Mouse (Mus musculus) lung, embryonic 16.5 days (tissue): ENCODE measurements around the gene Kxd1. TPM values are rescaled to one million over a fixed set of nuclear protein-coding genes. Genes with fewer than 3 reads are reported as not detected.
"Not testable (repeated sequence)": the region's sequence is repeated elsewhere in the genome, so short reads cannot be mapped to it uniquely, and the experiment has no call there.

Experiments
- ATAC-seq: fragments of 200-750 bp; cut with Nextera tagmentation; 2 replicates; pipeline ENCODE4 v1.8.0; 2017; ENCODE audit warnings: low read depth, mild to moderate bottlenecking, moderate library complexity
- H3K27ac ChIP-seq: fragments of 300-500 bp; sonication (generic); 2 replicates; pipeline ENCODE4 v1.5.1; 2014; ENCODE audit warnings: mild to moderate bottlenecking, control low read depth, low read length
- H3K27me3 ChIP-seq: fragments of 300-500 bp; sonication (generic); 2 replicates; pipeline ENCODE4 v1.6.1; 2014; ENCODE audit warnings: low read depth, low read length, mixed read lengths; ENCODE audit not compliant: control insufficient read depth, insufficient read depth
- H3K36me3 ChIP-seq: fragments of 300-500 bp; sonication (generic); 2 replicates; pipeline ENCODE4 v1.6.1; 2014; ENCODE audit warnings: low read length; ENCODE audit not compliant: control insufficient read depth, insufficient read depth
- H3K4me1 ChIP-seq: fragments of 300-500 bp; sonication (generic); replicated peaks from 2 replicates; pipeline ENCODE4 v1.6.1; 2014; ENCODE audit warnings: low read length, mixed read lengths; ENCODE audit not compliant: control insufficient read depth, insufficient read depth
- H3K4me2 ChIP-seq: fragments of 300-500 bp; sonication (generic); 2 replicates; pipeline ENCODE4 v1.6.1; 2014; ENCODE audit warnings: low read depth, low read length, control low read depth
- H3K4me3 ChIP-seq: fragments of 300-500 bp; sonication (generic); 2 replicates; pipeline ENCODE4 v1.5.1; 2014; ENCODE audit warnings: mild to moderate bottlenecking, low read length, control low read depth
- H3K9ac ChIP-seq: fragments of 300-500 bp; sonication (generic); 2 replicates; pipeline ENCODE4 v1.6.1; 2014; ENCODE audit warnings: low read length, control low read depth
- H3K9me3 ChIP-seq: fragments of 300-500 bp; sonication (generic); 2 replicates; pipeline ENCODE4 v1.6.1; 2016; ENCODE audit warnings: low read length; ENCODE audit not compliant: control insufficient read depth
- WGBS: fragments of 180-500 bp; shearing (Covaris S2); extraction: QIAGEN DNeasy Blood & Tissue Kit; methylation state at CpG from one replicate; pipeline ENCODE4 v1.1.7; 2014; 5-methylcytosine and 5-hydroxymethylcytosine counted together
- polyA plus RNA-seq: library from polyadenylated mRNA; unstranded; fragments of >200 nt; fragmentation: Nextera tagmentation; extraction: Ambion mirVana; gene quantifications from 2 replicates; pipeline ENCODE4 v1.2.1, GENCODE M21; 2015

The Kxd1 gene
- polyA plus RNA-seq, 1 experiment from 2014 or later: 55.3 TPM

DNA sequence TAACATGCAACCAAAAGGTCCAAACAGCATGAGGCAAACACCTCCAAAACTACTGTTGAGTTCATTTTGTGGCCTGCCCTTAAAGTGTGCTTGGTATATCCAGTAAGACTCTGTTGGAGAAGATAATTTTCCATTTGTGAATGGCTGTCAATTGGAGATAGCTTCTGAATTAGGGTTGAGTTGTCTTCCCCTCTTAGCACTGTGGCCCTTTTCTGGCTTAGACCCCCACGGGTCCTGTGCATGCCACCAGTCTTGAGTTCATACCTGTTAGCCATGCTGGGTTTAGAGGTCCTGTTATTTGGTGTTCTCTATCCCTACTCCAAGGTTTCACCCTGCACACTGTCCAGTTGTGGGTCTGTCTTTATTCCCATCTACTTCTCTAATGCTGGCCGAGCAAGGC, 16.0 kb downstream of the Kxd1 start:
- no peak for ATAC-seq
- peaks cover 20% of the 10 kb centered on the region for H3K36me3 ChIP-seq
- no peak overlapping the region for H3K9ac ChIP-seq
- no peaks in the 10 kb centered on the region for H3K27me3 ChIP-seq
- H3K4me2 ChIP-seq: no peak overlapping the region
- no peak overlapping the region for H3K4me3 ChIP-seq
- peaks cover 24% of the 10 kb centered on the region for H3K4me1 ChIP-seq
- no peaks in the 10 kb centered on the region for H3K9me3 ChIP-seq
- H3K27ac ChIP-seq: no peak overlapping the region
- 91% methylated on average over 2 of the region's 2 CpGs for WGBS

DNA sequence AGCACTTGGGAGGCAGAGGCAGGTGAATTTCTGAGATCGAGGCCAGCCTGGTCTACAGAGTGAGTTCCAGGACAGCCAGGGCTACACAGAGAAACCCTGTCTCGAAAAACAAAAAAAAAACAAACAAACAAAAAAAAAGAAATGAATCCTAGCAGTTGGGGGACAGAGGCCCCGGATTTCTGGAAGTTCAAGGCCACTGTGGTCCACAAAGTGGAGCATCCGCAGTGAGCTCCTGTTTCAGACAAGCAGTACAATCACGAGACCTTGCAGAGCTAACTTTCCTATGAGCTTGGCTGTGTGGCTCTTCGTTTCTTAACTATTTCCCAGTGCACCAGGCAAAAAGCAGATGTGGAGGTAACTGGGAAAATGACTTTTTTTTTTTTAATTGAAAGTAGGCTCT, 16.6 kb downstream of the Kxd1 start:
- not testable (repeated sequence) for H3K9me3 ChIP-seq, H3K27me3 ChIP-seq, ATAC-seq
- Histone ChIP-seq H3K4me1 (peaks cover 24% of the 10 kb centered on the region), H3K4me3 (peak overlapping the region; percentile 96), H3K4me2 (peak overlapping the region; percentile 97), H3K36me3 (peaks cover 15% of the 10 kb centered on the region), H3K27ac (peak overlapping the region; percentile 20; the same call in 1 of the 2 replicates), H3K9ac (peak overlapping the region; percentile 97)
- WGBS: 73% methylated on average over 6 of the region's 6 CpGs

DNA sequence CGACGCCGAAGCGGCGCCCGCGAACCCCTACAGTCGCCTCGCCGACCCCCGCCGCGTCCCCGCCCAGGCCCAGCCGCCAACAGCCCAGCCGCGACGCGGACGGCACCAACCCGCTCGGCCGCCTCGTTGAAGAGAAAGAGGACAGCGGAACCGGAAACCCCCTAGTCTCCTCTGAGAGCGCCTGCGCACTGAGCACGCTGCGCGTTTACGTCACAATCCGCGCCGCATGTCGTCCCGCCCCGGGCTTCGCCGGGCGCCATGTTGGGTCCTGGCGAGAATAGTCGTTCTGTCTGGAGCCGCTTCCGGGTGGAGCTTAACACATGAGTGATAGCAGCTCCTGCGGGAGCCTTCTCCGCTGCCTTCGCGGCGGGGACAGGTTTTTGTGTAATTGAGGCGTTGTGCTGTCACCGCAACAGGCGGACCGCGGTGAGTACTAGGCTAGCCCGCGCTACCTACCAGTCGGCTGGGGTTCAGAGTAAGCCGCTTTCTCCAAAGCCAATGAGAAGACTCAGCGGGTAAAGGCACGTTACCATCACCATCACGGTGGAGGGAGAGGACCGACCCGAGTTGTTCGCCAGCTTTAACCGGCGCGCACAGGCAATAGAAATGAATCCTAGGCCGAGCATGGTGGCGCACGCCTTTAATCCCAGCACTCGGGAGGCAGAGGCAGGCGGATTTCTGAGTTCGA, 17.4 kb downstream of the Kxd1 start, which contains the start of gene Uba52:
Gene Uba52, minus strand, starts transcription at position 574 of the 688 bp plus-strand sequence.
- peaks cover 31% of the 10 kb centered on the region for H3K4me1 ChIP-seq
- peaks cover 15% of the 10 kb centered on the region for H3K36me3 ChIP-seq
- H3K27me3 ChIP-seq: no peaks in the 10 kb centered on the region
- 1% methylated on average over 72 of the region's 74 CpGs for WGBS
- H3K4me3 ChIP-seq: peak within 1 kb of the TSS; percentile 96
- ATAC-seq: peak; percentile 86
- peak within 1 kb of the TSS; percentile 94 for H3K27ac ChIP-seq
- H3K9me3 ChIP-seq: no peaks in the 10 kb centered on the region
- H3K9ac ChIP-seq: peak within 1 kb of the TSS; percentile 97
- H3K4me2 ChIP-seq: peak within 1 kb of the TSS; percentile 97

DNA sequence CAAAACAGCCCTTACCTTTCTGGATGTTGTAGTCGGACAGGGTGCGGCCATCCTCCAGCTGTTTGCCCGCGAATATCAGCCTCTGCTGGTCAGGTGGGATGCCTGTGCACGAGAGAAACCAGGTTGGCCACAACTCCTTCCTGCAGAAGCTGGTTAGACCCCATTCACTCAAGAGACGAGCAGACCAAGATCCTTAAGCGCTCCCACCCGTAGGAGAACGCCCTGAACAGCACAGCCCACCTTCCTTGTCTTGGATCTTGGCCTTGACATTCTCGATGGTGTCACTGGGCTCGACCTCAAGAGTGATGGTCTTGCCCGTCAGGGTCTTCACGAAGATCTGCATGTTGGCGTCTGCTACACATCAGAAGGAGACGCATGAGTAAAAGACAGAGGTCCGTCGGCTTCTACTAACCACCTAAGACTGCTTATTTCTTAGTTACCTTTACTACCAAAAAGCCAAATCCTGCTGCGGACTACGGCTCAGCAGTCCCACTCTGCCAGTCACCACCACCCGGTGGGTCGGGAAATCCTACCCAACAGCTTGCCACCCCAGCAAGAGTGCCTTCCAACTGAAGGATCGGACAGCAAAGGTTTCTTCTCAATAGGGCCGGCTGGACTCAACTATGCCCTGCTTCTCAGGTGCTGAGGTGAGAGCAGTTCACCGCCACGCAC, 18.3 kb downstream of the Kxd1 start:
- 5% methylated on average over 25 of the region's 25 CpGs for WGBS
- Histone ChIP-seq H3K9ac (peak overlapping the region; percentile 97), H3K9me3 (no peaks in the 10 kb centered on the region), H3K27me3 (no peaks in the 10 kb centered on the region), H3K4me1 (peaks cover 40% of the 10 kb centered on the region), H3K4me2 (peak overlapping the region; percentile 97), H3K27ac (peak overlapping the region; percentile 94), H3K36me3 (peaks cover 19% of the 10 kb centered on the region), H3K4me3 (peak overlapping the region; percentile 96)
- ATAC-seq: no peak

DNA sequence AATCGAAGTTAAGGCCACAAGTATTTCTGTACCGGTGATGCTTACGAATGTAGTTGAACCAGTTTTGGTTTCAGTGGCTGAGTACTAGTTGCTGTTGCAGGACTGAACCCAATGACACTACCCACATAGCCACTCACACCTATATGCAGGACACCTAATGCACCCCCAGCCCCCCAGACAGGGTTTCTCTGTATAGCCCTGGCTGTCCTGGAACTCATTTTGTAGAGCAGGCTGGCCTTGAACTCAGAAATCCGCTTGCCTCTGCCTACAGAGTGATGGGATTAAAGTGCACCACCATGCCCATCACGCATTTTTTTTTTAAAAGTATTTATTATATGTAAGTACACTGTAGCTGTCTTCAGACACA, 20.7 kb downstream of the Kxd1 start:
- no peaks in the 10 kb centered on the region for H3K9me3 ChIP-seq
- no peak for ATAC-seq
- no peak overlapping the region for H3K27ac ChIP-seq
- H3K9ac ChIP-seq: no peak overlapping the region
- H3K4me1 ChIP-seq: peaks cover 47% of the 10 kb centered on the region
- H3K4me2 ChIP-seq: peak overlapping the region; percentile 88
- peaks cover 18% of the 10 kb centered on the region for H3K36me3 ChIP-seq
- H3K4me3 ChIP-seq: peak overlapping the region; percentile 78
- peaks cover 6% of the 10 kb centered on the region; the same call in 1 of the 2 replicates for H3K27me3 ChIP-seq
- WGBS: 52% methylated on average over 5 of the region's 5 CpGs

DNA sequence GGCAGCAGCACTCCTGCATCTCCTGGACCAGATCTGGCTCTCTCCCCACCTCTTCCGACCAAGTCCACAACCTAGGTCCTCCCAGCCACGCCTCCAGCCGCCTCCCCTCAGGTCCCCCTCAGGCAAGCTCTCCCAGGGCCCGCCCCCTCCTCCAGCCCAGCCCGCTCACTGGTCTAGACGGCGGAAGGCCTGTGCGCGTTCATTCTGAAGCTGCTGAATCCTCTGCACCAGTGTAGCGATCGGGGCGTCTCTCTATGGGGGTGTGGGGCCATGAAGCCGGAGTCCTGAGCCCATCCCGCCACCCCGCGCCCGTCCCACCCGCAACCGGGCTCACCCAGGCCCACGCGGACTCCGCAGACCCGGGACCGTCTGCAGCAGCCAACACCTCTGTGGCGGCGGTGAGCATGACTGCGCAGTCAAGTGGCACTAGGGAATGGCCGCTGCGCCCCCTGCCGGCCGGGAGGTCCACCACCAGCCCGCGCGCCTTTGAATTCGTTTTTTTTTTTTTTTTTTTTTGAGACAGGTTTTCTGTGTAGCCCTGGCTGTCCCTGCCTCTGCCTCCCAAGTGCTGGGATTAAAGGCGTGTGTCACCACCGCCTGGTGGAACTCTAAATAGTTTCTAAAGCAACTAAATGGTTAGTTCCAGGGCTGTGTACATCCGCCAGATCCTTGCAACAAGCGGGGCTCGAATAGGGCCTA, 21.3 kb downstream of the Kxd1 start, which contains the start of gene Rex1bd:
Gene Rex1bd, minus strand, starts transcription at position 425 of the 699 bp plus-strand sequence.
- Histone ChIP-seq H3K27ac (peak within 1 kb of the TSS; percentile 88), H3K4me2 (peak within 1 kb of the TSS; percentile 88), H3K9me3 (no peaks in the 10 kb centered on the region), H3K9ac (peak within 1 kb of the TSS; percentile 96), H3K27me3 (peaks cover 11% of the 10 kb centered on the region; the same call in 1 of the 2 replicates), H3K4me1 (peaks cover 45% of the 10 kb centered on the region), H3K36me3 (peaks cover 18% of the 10 kb centered on the region), H3K4me3 (peak within 1 kb of the TSS; percentile 78)
- peak; percentile 88 for ATAC-seq
- 2% methylated on average over 35 of the region's 40 CpGs for WGBS

DNA sequence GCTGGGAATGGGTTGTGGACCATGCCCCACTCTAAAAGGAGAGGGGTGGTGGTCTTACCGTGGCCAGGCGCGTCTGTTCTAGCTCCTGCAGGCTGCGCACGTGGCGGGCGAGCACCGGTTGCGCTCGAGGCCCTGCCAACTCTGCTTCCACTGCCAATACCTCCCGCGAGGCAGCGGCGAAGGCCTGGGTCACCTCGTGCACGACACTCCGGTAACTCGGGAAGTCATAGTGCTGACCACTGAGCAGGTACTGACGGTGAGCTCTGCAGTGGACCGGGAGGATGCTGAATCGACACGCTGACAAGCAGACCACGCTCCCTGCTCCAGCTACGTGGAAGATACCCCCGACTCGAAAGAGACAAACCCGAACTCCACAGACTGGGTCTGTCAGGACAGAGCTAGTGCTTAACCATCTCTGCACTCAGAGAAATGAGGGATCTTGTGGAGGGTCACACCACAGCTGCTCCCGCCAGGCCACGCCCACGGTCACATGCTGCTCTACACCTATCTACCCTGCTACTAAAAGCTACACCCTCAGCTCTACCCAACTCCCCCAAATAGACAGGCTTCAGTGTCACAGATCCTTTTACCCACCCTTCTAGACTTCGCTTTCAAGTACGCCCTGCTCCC, 21.9 kb downstream of the Kxd1 start:
- peaks cover 18% of the 10 kb centered on the region for H3K36me3 ChIP-seq
- H3K4me2 ChIP-seq: peak overlapping the region; percentile 88
- H3K4me1 ChIP-seq: peaks cover 46% of the 10 kb centered on the region
- H3K9ac ChIP-seq: peak overlapping the region; percentile 96
- WGBS: 29% methylated on average over 32 of the region's 32 CpGs
- no peaks in the 10 kb centered on the region for H3K9me3 ChIP-seq
- H3K27me3 ChIP-seq: peaks cover 17% of the 10 kb centered on the region
- 0 out of 2 replicates have a peak overlapping the region, but pooled peaks have one; percentile 41 for H3K27ac ChIP-seq
- ATAC-seq: no peak
- peak overlapping the region; percentile 78 for H3K4me3 ChIP-seq

DNA sequence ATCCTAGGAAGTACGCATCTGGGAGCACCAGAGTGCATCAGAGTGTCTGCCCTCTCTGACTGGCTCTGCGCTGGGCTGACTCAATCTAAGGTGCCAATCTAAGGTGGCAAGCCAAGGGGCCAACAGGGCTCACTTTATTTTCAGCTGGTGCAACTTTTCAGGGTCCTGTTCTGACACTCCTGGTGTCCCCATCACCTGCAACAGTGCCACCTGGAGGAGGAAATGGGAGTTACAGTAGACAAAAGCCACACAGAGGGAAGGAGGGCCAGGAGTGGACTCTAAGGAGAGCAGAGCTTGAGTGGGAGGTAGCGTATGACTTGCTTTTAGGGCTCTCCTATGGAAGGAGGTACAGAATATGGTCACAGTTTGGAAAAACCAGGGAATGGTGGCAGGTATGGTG, 22.9 kb downstream of the Kxd1 start:
- no peak overlapping the region for H3K4me2 ChIP-seq
- H3K4me1 ChIP-seq: peaks cover 46% of the 10 kb centered on the region
- ATAC-seq: no peak
- peaks cover 24% of the 10 kb centered on the region for H3K27me3 ChIP-seq
- no peak overlapping the region for H3K9ac ChIP-seq
- H3K9me3 ChIP-seq: no peaks in the 10 kb centered on the region
- no peak overlapping the region; the same call in 1 of the 2 replicates for H3K4me3 ChIP-seq
- H3K27ac ChIP-seq: no peak overlapping the region; the same call in 1 of the 2 replicates
- H3K36me3 ChIP-seq: peaks cover 18% of the 10 kb centered on the region
- WGBS: 76% methylated on average over 3 of the region's 3 CpGs
